Mouse (Mus musculus) testis, adult 2 months (tissue): ENCODE measurements around the gene Chrne.

Source experiments
- CTCF ChIP-seq: fragments of 200-500 bp; IDR thresholded peaks from 2 replicates; pipeline ENCODE4 v1.5.1; 2012; ENCODE audit warnings: low read depth, mild to moderate bottlenecking, inconsistent platforms, low read length, moderate library complexity; ENCODE audit not compliant: control insufficient read depth, insufficient read depth, insufficient replicate concordance
- POLR2A ChIP-seq: fragments of 200-500 bp; IDR thresholded peaks from 2 replicates; pipeline ENCODE4 v1.6.1; 2012; ENCODE audit warnings: low read depth, mild to moderate bottlenecking, inconsistent platforms, low read length, moderate library complexity; ENCODE audit not compliant: control insufficient read depth

GRCm38 (mm10) chr11:70652029-70652883, 33.2 kb upstream of the Chrne start:
- TF ChIP-seq CTCF (no peak), POLR2A (no peak)
